Comparison of ENCODE assay signal across 17 mouse cellular contexts in the genomic region with DNA sequence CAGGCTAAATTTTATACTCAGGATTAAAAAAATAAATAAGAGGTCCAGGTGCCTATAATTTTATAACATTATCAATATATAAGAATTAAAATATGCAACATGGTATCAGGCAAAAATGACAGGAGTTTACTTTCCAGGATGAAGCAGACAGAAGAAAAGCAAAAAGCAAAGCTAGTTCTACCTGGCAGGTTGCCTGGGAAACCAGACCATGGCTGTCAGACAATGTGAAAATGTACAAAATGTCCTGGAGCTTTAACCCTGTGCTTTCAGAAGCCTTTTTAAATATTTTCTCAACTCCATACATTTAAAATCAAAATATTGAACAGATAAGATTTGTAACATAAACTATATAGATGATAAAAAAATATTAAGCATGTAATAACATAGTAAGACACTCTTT.
"Had no signal": no experiment of that assay in that cellular context is flagged by ENCODE, and none has a peak within 500 bp of the region (broad histone marks: within the 10 kb centered on the region; RNA-seq: fewer than 3 reads in every experiment).

No protein-coding gene starts in this region.

- H3K4me1 ChIP-seq: liver, embryonic 13.5 days; neural tube, embryonic 13.5 days; stomach, embryonic 15.5 days had no signal

- H3K27ac ChIP-seq: kidney, postnatal 0 days; layer of hippocampus, adult 2 months; left cerebral cortex, adult 2 months; liver, embryonic 13.5 days; neural tube, embryonic 13.5 days; stomach, embryonic 15.5 days had no signal

- H3K9ac ChIP-seq: liver, embryonic 13.5 days; neural tube, embryonic 13.5 days; stomach, embryonic 15.5 days had no signal

- H3K4me3 ChIP-seq: layer of hippocampus, adult 2 months; left cerebral cortex, adult 2 months; liver, embryonic 13.5 days; myocyte; neural tube, embryonic 13.5 days; stomach, embryonic 15.5 days had no signal

- H3K27me3 ChIP-seq: liver, embryonic 13.5 days; neural tube, embryonic 13.5 days; stomach, embryonic 15.5 days had no signal

- DNase-seq: kidney, adult 2 months; kidney, postnatal 25 days; layer of hippocampus, postnatal 36 days; liver, embryonic 13.5 days; lung, adult 2 months; lung, postnatal 14 days; lung, postnatal 4 days; retina, postnatal 1 day; right cerebral cortex, postnatal 25 days; spleen, adult 18-20 months; thymus, postnatal 25 days had no signal

- H3K36me3 ChIP-seq: liver, embryonic 13.5 days; neural tube, embryonic 13.5 days; stomach, embryonic 15.5 days had no signal

- H3K9me3 ChIP-seq: liver, embryonic 13.5 days; neural tube, embryonic 13.5 days; stomach, embryonic 15.5 days had no signal

- H3K4me2 ChIP-seq: liver, embryonic 13.5 days; neural tube, embryonic 13.5 days; stomach, embryonic 15.5 days had no signal
